Mouse (Mus musculus) testis, adult 2 months (tissue): ENCODE measurements around the gene Pou3f3.

ENCODE experiments used
- CTCF ChIP-seq: fragments of 200-500 bp; IDR thresholded peaks from 2 replicates; pipeline ENCODE4 v1.5.1; 2012; ENCODE audit warnings: low read depth, mild to moderate bottlenecking, inconsistent platforms, low read length, moderate library complexity; ENCODE audit not compliant: control insufficient read depth, insufficient read depth, insufficient replicate concordance
- POLR2A ChIP-seq: fragments of 200-500 bp; IDR thresholded peaks from 2 replicates; pipeline ENCODE4 v1.6.1; 2012; ENCODE audit warnings: low read depth, mild to moderate bottlenecking, inconsistent platforms, low read length, moderate library complexity; ENCODE audit not compliant: control insufficient read depth

DNA sequence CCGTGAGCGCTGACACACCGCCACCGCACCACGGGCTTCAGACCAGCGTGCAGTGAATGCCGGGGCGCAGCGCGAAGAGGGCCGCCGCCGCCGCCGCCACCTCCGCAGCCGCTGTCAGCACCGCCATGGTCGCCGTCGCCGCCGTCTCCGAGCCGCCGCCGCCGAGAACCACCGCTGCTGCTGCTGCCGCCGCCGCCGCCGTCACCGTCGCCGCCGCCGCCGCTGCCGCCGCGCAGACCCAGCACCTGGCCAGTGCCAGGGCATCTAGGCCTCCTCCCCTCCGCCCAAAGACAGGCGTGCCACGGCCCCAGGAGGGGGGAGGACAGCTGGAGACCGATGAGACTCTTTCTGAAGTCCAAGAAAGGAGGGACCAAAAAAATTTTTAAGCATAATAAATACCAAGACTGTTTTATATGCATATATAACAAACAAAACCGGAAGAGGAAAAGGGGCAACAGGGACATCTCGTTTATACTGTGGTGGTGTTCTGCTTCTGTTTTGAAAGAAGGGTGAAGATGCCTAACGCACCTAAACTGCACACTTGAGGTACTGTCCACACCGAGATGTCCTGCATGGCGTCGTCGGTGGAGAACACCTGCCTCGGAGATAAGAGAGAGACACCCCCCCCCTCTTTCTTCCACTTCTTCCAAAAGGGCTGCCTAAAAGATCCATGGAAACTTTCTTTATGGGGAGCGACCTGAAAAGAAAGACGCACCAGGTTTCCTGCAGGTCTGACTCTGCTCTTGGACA is 3.2 kb downstream of the Pou3f3 start:
- no peak for TF ChIP-seq CTCF
- no peak for TF ChIP-seq POLR2A
